Mouse (Mus musculus) heart, embryonic 11.5 days (tissue): ENCODE measurements at regions not wholly inside any gene's neighbourhood (a gene's known extent, or its start where the extent isn't known, plus 50 kb on each side); places are given as distances from the start of the nearest gene placed in this dataset.

Source experiments
- ATAC-seq: fragments of 200-750 bp; cut with Nextera tagmentation; replicated peaks from 2 replicates; pipeline ENCODE4 v1.8.0; 2017; ENCODE audit warnings: moderate library complexity; ENCODE audit not compliant: insufficient number of reproducible peaks, low FRiP score, low TSS enrichment
- H3K27ac ChIP-seq: fragments of 300-500 bp; sonication (generic); 2 replicates; pipeline ENCODE4 v1.5.1; 2014; ENCODE audit warnings: mild to moderate bottlenecking, low read depth, low read length
- H3K27me3 ChIP-seq: fragments of 300-500 bp; sonication (generic); 2 replicates; pipeline ENCODE4 v1.6.1; 2014; ENCODE audit warnings: mild to moderate bottlenecking, low read length, mixed read lengths; ENCODE audit not compliant: control insufficient read depth, insufficient read depth
- H3K36me3 ChIP-seq: fragments of 300-500 bp; sonication (generic); 2 replicates; pipeline ENCODE4 v1.6.1; 2014; ENCODE audit warnings: mild to moderate bottlenecking, low read length, moderate library complexity, mixed read lengths; ENCODE audit not compliant: control insufficient read depth, insufficient read depth
- H3K4me1 ChIP-seq: fragments of 300-500 bp; sonication (generic); 2 replicates; pipeline ENCODE4 v1.6.1; 2014; ENCODE audit warnings: low read length; ENCODE audit not compliant: control insufficient read depth, insufficient read depth
- H3K4me2 ChIP-seq: fragments of 300-500 bp; sonication (generic); 2 replicates; pipeline ENCODE4 v1.6.1; 2014; ENCODE audit warnings: mild to moderate bottlenecking, moderate library complexity
- H3K4me3 ChIP-seq: fragments of 300-500 bp; sonication (generic); 2 replicates; pipeline ENCODE4 v1.5.1; 2014; ENCODE audit warnings: low read depth, low read length
- H3K9ac ChIP-seq: fragments of 300-500 bp; sonication (generic); 2 replicates; pipeline ENCODE4 v1.6.1; 2014; ENCODE audit warnings: mild to moderate bottlenecking, low read depth, low read length, moderate library complexity
- H3K9me3 ChIP-seq: fragments of 300-500 bp; sonication (generic); replicated peaks from 2 replicates; pipeline ENCODE4 v1.6.1; 2016; ENCODE audit warnings: low read length; ENCODE audit not compliant: control insufficient read depth
- WGBS: fragments of 180-500 bp; shearing (Covaris S2); extraction: QIAGEN DNeasy Blood & Tissue Kit; methylation state at CpG from one replicate; pipeline ENCODE4 v1.1.7; 2014; ENCODE audit not compliant: insufficient replicate concordance; 5-methylcytosine and 5-hydroxymethylcytosine counted together

DNA sequence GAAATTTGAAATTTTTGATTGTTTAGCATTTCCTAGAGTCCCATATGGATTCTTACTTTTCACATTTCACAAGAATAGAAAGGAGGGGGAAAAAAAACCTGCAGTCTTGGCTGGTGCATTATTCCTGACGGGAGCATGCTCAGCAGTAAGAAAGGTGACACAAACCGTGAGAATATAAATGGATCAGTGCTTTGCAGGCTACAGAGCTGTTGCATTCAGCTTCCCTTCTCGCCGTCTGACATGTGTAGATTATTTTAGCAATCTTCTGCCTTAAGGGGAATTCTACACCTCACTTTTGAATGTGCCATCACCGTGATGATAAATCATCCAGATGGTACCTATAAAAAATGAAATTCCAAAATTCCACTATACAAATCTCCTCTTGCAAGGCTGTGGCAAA, 55.3 kb downstream of the Crygf start:
- Histone ChIP-seq H3K9me3 (no peaks in the 10 kb centered on the region), H3K27me3 (no peaks in the 10 kb centered on the region), H3K27ac (no peak overlapping the region), H3K4me3 (no peak overlapping the region), H3K4me1 (no peaks in the 10 kb centered on the region), H3K9ac (no peak overlapping the region), H3K4me2 (no peak overlapping the region), H3K36me3 (no peaks in the 10 kb centered on the region)
- 79% methylated on average over 5 of the region's 5 CpGs for WGBS
- no peak for ATAC-seq

DNA sequence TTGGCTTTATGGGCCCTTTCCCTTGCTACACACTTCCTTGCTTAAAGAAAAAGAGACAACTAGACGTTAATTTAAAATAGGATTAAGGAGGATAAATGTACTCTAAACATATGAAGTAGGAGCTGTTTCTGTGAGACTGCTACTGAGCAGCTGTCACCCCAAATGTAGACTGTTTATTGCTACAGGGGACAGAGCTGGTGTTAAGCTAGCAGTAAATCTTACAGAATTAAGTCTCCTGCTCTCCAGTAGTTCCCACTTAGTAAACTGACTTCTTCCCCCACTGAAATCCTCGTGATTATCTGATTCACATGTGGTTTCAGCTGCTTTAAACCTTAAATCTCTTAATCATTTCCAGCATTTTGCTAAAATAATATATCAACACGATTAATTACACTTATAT, 74.1 kb downstream of the Crygf start:
- Histone ChIP-seq H3K9me3 (no peaks in the 10 kb centered on the region), H3K4me3 (no peak overlapping the region), H3K27ac (no peak overlapping the region), H3K4me2 (no peak overlapping the region), H3K4me1 (no peaks in the 10 kb centered on the region), H3K27me3 (no peaks in the 10 kb centered on the region), H3K36me3 (no peaks in the 10 kb centered on the region), H3K9ac (no peak overlapping the region)
- 52% methylated on average over 3 of the region's 3 CpGs for WGBS
- ATAC-seq = no peak

DNA sequence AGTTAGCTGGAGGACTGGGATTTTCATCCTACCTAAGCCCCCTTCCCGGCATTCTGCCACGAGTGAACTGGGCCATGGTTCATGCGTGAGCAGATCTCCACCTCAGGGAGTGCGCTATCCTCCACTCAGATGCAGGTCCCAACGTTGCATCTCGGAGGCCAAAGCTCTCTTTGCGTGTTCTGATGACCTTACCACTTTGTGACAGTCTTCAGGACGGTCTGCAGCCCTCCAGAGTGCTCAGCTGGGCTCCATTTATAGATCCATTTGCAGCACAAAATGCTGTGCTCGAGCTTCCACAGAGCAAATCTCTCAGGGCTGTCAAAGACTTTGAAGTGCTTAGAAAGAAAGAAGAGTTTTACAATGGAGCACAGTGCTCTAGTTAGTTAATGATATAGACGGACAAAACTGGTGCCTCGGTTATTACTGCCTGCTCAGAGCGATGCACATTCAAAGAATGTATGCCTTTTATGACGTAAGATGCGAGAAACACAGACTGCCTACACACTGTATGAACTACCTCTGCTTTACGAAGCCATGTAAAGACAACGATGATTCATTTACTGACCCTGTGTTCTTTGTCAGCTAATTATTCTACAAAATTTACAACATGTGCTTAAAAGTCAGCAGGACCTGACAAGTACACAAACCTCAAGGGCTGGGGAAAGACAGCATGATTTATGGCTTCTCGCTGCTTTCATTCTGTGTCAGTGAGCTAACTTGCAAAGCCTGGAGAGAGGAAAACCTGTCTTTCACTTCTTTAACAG, 77.8 kb downstream of the Crygf start:
- Histone ChIP-seq H3K9ac (no peak overlapping the region), H3K4me2 (0 out of 2 replicates have a peak overlapping the region, but pooled peaks have one; percentile 1), H3K36me3 (no peaks in the 10 kb centered on the region), H3K4me1 (no peaks in the 10 kb centered on the region), H3K27ac (no peak overlapping the region), H3K27me3 (no peaks in the 10 kb centered on the region), H3K9me3 (no peaks in the 10 kb centered on the region), H3K4me3 (no peak overlapping the region)
- WGBS = 57% methylated on average over 17 of the region's 17 CpGs
- ATAC-seq = no peak; the same call in 1 of the 2 replicates
